Mouse (Mus musculus) MEL (cell line): ENCODE measurements at regions not wholly inside any gene's neighbourhood (a gene's known extent, or its start where the extent isn't known, plus 50 kb on each side); places are given as distances from the start of the nearest gene placed in this dataset.

Source experiments
- DNase-seq: peaks from one replicate; pipeline ENCODE4 v3.0.0; 2011; ENCODE audit warnings: low read depth, low spot score
- H3K27ac ChIP-seq: 2 replicates; pipeline ENCODE4 v1.5.1; 2012; ENCODE audit warnings: low read depth, mild to moderate bottlenecking, control low read depth, low read length, moderate library complexity; ENCODE audit not compliant: control insufficient read depth
- H3K27me3 ChIP-seq, 2 experiments: fragments of 150-350 bp in 1 of 2; sonication (generic) in 1 of 2; 2 replicates each; pipeline ENCODE4 v1.6.1; 2012; ENCODE audit warnings: low read length in 2 of 2, mild to moderate bottlenecking in 2 of 2, improper control_type of control experiment in 1 of 2, moderate library complexity in 1 of 2; ENCODE audit not compliant: insufficient read depth in 2 of 2, control insufficient read depth in 1 of 2
- H3K36me3 ChIP-seq, 2 experiments: 2 replicates each; pipeline ENCODE4 v1.6.1; 2012 to 2014; ENCODE audit warnings: low read length in 2 of 2, improper control_type of control experiment in 1 of 2, inconsistent platforms in 1 of 2, mild to moderate bottlenecking in 1 of 2; ENCODE audit not compliant: insufficient read depth in 2 of 2, control insufficient read depth in 1 of 2
- H3K4me1 ChIP-seq, 2 experiments: fragments of 150-350 bp in 1 of 2; sonication (generic) in 1 of 2; 2 replicates each; pipeline ENCODE4 v1.6.1; 2012; ENCODE audit warnings: low read length in 2 of 2, improper control_type of control experiment in 1 of 2, mild to moderate bottlenecking in 1 of 2; ENCODE audit not compliant: insufficient read depth in 2 of 2, control insufficient read depth in 1 of 2
- H3K4me3 ChIP-seq, 2 experiments: fragments of 150-350 bp in 1 of 2; sonication (generic) in 1 of 2; 2 replicates each; pipeline ENCODE4 v1.5.1; 2012; ENCODE audit warnings: low read depth in 2 of 2, low read length in 2 of 2, mild to moderate bottlenecking in 2 of 2, moderate library complexity in 2 of 2, control low read depth in 1 of 2, improper control_type of control experiment in 1 of 2; ENCODE audit not compliant: control insufficient read depth in 1 of 2, insufficient read depth in 1 of 2
- H3K79me2 ChIP-seq: 2 replicates; pipeline ENCODE4 v1.6.1; 2012; ENCODE audit warnings: mild to moderate bottlenecking, low read length, moderate library complexity; ENCODE audit not compliant: control insufficient read depth, poor library complexity, insufficient read depth
- H3K9ac ChIP-seq: 2 replicates; pipeline ENCODE4 v1.6.1; 2012; ENCODE audit warnings: low read depth, mild to moderate bottlenecking, control low read depth, low read length, moderate library complexity; ENCODE audit not compliant: control insufficient read depth, poor library complexity, severe bottlenecking
- H3K9me3 ChIP-seq: fragments of 150-350 bp; sonication (generic); replicated peaks from 2 replicates; pipeline ENCODE4 v1.6.1; 2012; ENCODE audit warnings: mild to moderate bottlenecking, low read length, improper control_type of control experiment, moderate library complexity; ENCODE audit not compliant: insufficient read depth
- BHLHE40 ChIP-seq: IDR thresholded peaks from 2 replicates; pipeline ENCODE4 v1.6.1; 2012; ENCODE audit warnings: low read depth, mild to moderate bottlenecking, inconsistent platforms, low read length, improper control_type of control experiment, borderline replicate concordance
- E2F4 ChIP-seq: IDR thresholded peaks from 2 replicates; pipeline ENCODE4 v1.6.1; 2011; ENCODE audit warnings: low read depth, low read length, improper control_type of control experiment, borderline replicate concordance
- ELF1 ChIP-seq: IDR thresholded peaks from 2 replicates; pipeline ENCODE4 v1.6.1; 2014; ENCODE audit warnings: low read depth, mild to moderate bottlenecking, inconsistent platforms, low read length, improper control_type of control experiment, moderate library complexity
- EP300 ChIP-seq, 2 experiments: IDR thresholded peaks; 2 replicates each; pipeline ENCODE4 v1.6.1; 2011; ENCODE audit warnings: improper control_type of control experiment in 2 of 2, low read length in 2 of 2, low read depth in 1 of 2, mild to moderate bottlenecking in 1 of 2
- GABPA ChIP-seq: IDR thresholded peaks from 2 replicates; pipeline ENCODE4 v1.6.1; 2012; ENCODE audit warnings: low read depth, mild to moderate bottlenecking, inconsistent platforms, low read length, improper control_type of control experiment, moderate library complexity
- GATA1 ChIP-seq: IDR thresholded peaks from 2 replicates; pipeline ENCODE4 v1.6.1; 2011; ENCODE audit warnings: low read depth, low read length, improper control_type of control experiment
- KAT2A ChIP-seq: conservative IDR thresholded peaks from 2 replicates; pipeline ENCODE4 v1.6.1; 2012; ENCODE audit warnings: low read depth, low read length, improper control_type of control experiment, inconsistent platforms
- MAFK ChIP-seq: IDR thresholded peaks from 2 replicates; pipeline ENCODE4 v1.6.1; 2011; ENCODE audit warnings: low read depth, mild to moderate bottlenecking, low read length, improper control_type of control experiment, borderline replicate concordance
- MAX ChIP-seq: IDR thresholded peaks from 2 replicates; pipeline ENCODE4 v1.6.1; 2011; ENCODE audit warnings: low read length, improper control_type of control experiment
- MAZ ChIP-seq: IDR thresholded peaks from 2 replicates; pipeline ENCODE4 v1.6.1; 2012; ENCODE audit warnings: low read depth, mild to moderate bottlenecking, inconsistent platforms, low read length, improper control_type of control experiment
- MXI1 ChIP-seq: IDR thresholded peaks from 2 replicates; pipeline ENCODE4 v1.6.1; 2011; ENCODE audit warnings: mild to moderate bottlenecking, low read depth, low read length, improper control_type of control experiment
- NRF1 ChIP-seq: IDR thresholded peaks from 2 replicates; pipeline ENCODE4 v1.6.1; 2014; ENCODE audit warnings: low read depth, mild to moderate bottlenecking, inconsistent platforms, low read length, improper control_type of control experiment, moderate library complexity; ENCODE audit not compliant: poor library complexity, insufficient read depth, severe bottlenecking
- POLR2AphosphoS5 ChIP-seq: IDR thresholded peaks from 2 replicates; pipeline ENCODE4 v1.6.1; 2012; ENCODE audit warnings: low read depth, borderline replicate concordance, mild to moderate bottlenecking, inconsistent platforms, low read length, moderate library complexity, mixed read lengths
- RAD21 ChIP-seq: IDR thresholded peaks from 2 replicates; pipeline ENCODE4 v1.6.1; 2011; ENCODE audit warnings: mild to moderate bottlenecking, low read depth, low read length, improper control_type of control experiment
- RCOR1 ChIP-seq: IDR thresholded peaks from 2 replicates; pipeline ENCODE4 v1.6.1; 2012; ENCODE audit warnings: low read depth, mild to moderate bottlenecking, inconsistent platforms, low read length, improper control_type of control experiment
- TAL1 ChIP-seq: IDR thresholded peaks from 2 replicates; pipeline ENCODE4 v1.6.1; 2012; ENCODE audit warnings: mild to moderate bottlenecking, inconsistent platforms, low read length, moderate library complexity, mixed read lengths
- TBP ChIP-seq: IDR thresholded peaks from 2 replicates; pipeline ENCODE4 v1.8.0; 2011; ENCODE audit warnings: low read depth, low read length, improper control_type of control experiment
- UBTF ChIP-seq: IDR thresholded peaks from 2 replicates; pipeline ENCODE4 v1.6.1; 2012; ENCODE audit warnings: low read depth, mild to moderate bottlenecking, inconsistent platforms, low read length, improper control_type of control experiment, moderate library complexity, borderline replicate concordance; ENCODE audit not compliant: insufficient read depth
- ZC3H11A ChIP-seq: IDR thresholded peaks from 2 replicates; pipeline ENCODE4 v1.6.1; 2012; ENCODE audit warnings: low read depth, mild to moderate bottlenecking, inconsistent platforms, low read length, improper control_type of control experiment
- ZKSCAN1 ChIP-seq: IDR thresholded peaks from 2 replicates; pipeline ENCODE4 v1.6.1; 2012; ENCODE audit warnings: low read depth, mild to moderate bottlenecking, inconsistent platforms, low read length, improper control_type of control experiment, moderate library complexity

- no peak overlapping the region for H3K9ac ChIP-seq
- no peaks in the 10 kb centered on the region for H3K4me1 ChIP-seq
- H3K9me3 ChIP-seq: no peaks in the 10 kb centered on the region
- no peak overlapping the region for H3K4me3 ChIP-seq
- no peaks in the 10 kb centered on the region for H3K36me3 ChIP-seq
- no peaks in the 10 kb centered on the region for H3K27me3 ChIP-seq
- no peak overlapping the region for H3K27ac ChIP-seq
- no peak for DNase-seq
- no peaks in the 10 kb centered on the region for H3K79me2 ChIP-seq
- TF ChIP-seq MAX: no peak
- no peak for TF ChIP-seq GATA1
- no peak for TF ChIP-seq TBP
- no peak for TF ChIP-seq TAL1
- TF ChIP-seq EP300 (IDR thresholded peaks at IDR 0.05; ENCODE audit: low read depth in 1 of 2, low read length in 2 of 2): no peak
- no peak for TF ChIP-seq UBTF
- TF ChIP-seq MXI1: no peak
- no peak for TF ChIP-seq RCOR1
- TF ChIP-seq KAT2A: no peak
Observed at GRCm38 (mm10) chr3:134761108-134761507, 67.7 kb upstream of the Tacr3 start.

GRCm38 (mm10) chr3:134763264-134763936 lies 65.4 kb upstream of the Tacr3 start:
- H3K9me3 ChIP-seq: no peaks in the 10 kb centered on the region

More at GRCm38 (mm10) chr3:134763264-134763936, 65.4 kb upstream of the Tacr3 start:
- H3K79me2 ChIP-seq: no peaks in the 10 kb centered on the region
- no peaks in the 10 kb centered on the region for H3K36me3 ChIP-seq
- H3K4me3 ChIP-seq: no peak overlapping the region
- H3K9ac ChIP-seq: no peak overlapping the region
- DNase-seq: no peak
- TF ChIP-seq MXI1 (no peak), ZC3H11A (no peak), E2F4 (no peak), ELF1 (no peak), BHLHE40 (no peak), UBTF (no peak), NRF1 (no peak), RAD21 (no peak), MAZ (no peak), RCOR1 (no peak), GABPA (no peak), POLR2AphosphoS5 (no peak), ZKSCAN1 (no peak), MAFK (no peak)
- H3K27me3 ChIP-seq: no peaks in the 10 kb centered on the region
- H3K4me1 ChIP-seq: no peaks in the 10 kb centered on the region
- H3K27ac ChIP-seq: no peak overlapping the region
